Mouse (Mus musculus) erythroblast, embryonic 14.5 days (primary cell): ENCODE data around the gene Pcyt2. TPM values are rescaled to one million over a fixed set of nuclear protein-coding genes. Genes with fewer than 3 reads are reported as not detected.

ENCODE experiments used
- H3K27me3 ChIP-seq: 2 replicates; pipeline ENCODE4 v1.6.1; 2012; ENCODE audit warnings: inconsistent platforms; ENCODE audit not compliant: control insufficient read depth
- H3K36me3 ChIP-seq: 2 replicates; pipeline ENCODE4 v1.6.1; 2012; ENCODE audit warnings: mild to moderate bottlenecking, inconsistent platforms; ENCODE audit not compliant: control insufficient read depth
- H3K4me1 ChIP-seq: 2 replicates; pipeline ENCODE4 v1.6.1; 2012; ENCODE audit warnings: inconsistent platforms; ENCODE audit not compliant: control insufficient read depth
- H3K4me3 ChIP-seq: replicated peaks from 2 replicates; pipeline ENCODE3; 2012; ENCODE audit warnings: moderate library complexity, mild to moderate bottlenecking, inconsistent platforms
- H3K9me3 ChIP-seq: 2 replicates; pipeline ENCODE4 v1.6.1; 2012; ENCODE audit warnings: low read length, inconsistent platforms, mixed read lengths; ENCODE audit not compliant: control insufficient read depth
- GATA1 ChIP-seq: IDR thresholded peaks from 2 replicates; pipeline ENCODE4 v1.6.1; 2012; ENCODE audit warnings: low read length, inconsistent platforms, mixed read lengths
- TAL1 ChIP-seq: IDR thresholded peaks from 3 replicates; pipeline ENCODE4 v1.6.1; 2012; ENCODE audit warnings: low read length, inconsistent platforms, mixed read lengths
- polyA plus RNA-seq: library from polyadenylated mRNA; stranded (reverse); fragments of >175 nt; gene quantifications from 2 replicates; pipeline ENCODE4 v1.2.3, GENCODE M21; 2012

Gene Pcyt2
- polyA plus RNA-seq, 1 experiment: 9.6 TPM

GRCm38 (mm10) chr11:120579316-120580107 lies 38.2 kb downstream of the Pcyt2 start:
- no peaks in the 10 kb centered on the region for H3K27me3 ChIP-seq
- TF ChIP-seq TAL1: no peak
- no peak for TF ChIP-seq GATA1
- peaks cover 3% of the 10 kb centered on the region; the same call in 1 of the 2 replicates for H3K9me3 ChIP-seq
- peak overlapping the region; percentile 90 for H3K4me3 ChIP-seq
- H3K36me3 ChIP-seq: peaks cover 42% of the 10 kb centered on the region
- peaks cover 56% of the 10 kb centered on the region for H3K4me1 ChIP-seq

GRCm38 (mm10) chr11:120578694-120579243 lies 39.0 kb downstream of the Pcyt2 start:
- TF ChIP-seq GATA1: no peak
- TF ChIP-seq TAL1: no peak
- Histone ChIP-seq H3K9me3 (0 out of 2 replicates have a peak, but pooled peaks cover under 1% of the 10 kb centered on the region), H3K4me3 (no peak overlapping the region), H3K27me3 (no peaks in the 10 kb centered on the region), H3K36me3 (peaks cover 37% of the 10 kb centered on the region), H3K4me1 (peaks cover 63% of the 10 kb centered on the region)

- Histone ChIP-seq H3K27me3 (no peaks in the 10 kb centered on the region), H3K4me1 (peaks cover 67% of the 10 kb centered on the region)
- TF ChIP-seq GATA1: no peak
- no peak for TF ChIP-seq TAL1
These were observed 39.6 kb downstream of the Pcyt2 start for GRCm38 (mm10) chr11:120578024-120578693.

GRCm38 (mm10) chr11:120577211-120578023 lies 40.3 kb downstream of the Pcyt2 start:
- Histone ChIP-seq H3K4me3 (no peak overlapping the region), H3K4me1 (peaks cover 64% of the 10 kb centered on the region), H3K9me3 (no peaks in the 10 kb centered on the region), H3K27me3 (no peaks in the 10 kb centered on the region), H3K36me3 (peaks cover 34% of the 10 kb centered on the region)
- no peak for TF ChIP-seq GATA1
- no peak for TF ChIP-seq TAL1

More at GRCm38 (mm10) chr11:120578024-120578693, 39.6 kb downstream of the Pcyt2 start:
- peaks cover 34% of the 10 kb centered on the region for H3K36me3 ChIP-seq
- H3K9me3 ChIP-seq: no peaks in the 10 kb centered on the region
- no peak overlapping the region for H3K4me3 ChIP-seq

GRCm38 (mm10) chr11:120576365-120576981 lies 41.3 kb downstream of the Pcyt2 start:
- Histone ChIP-seq H3K4me1 (peaks cover 64% of the 10 kb centered on the region), H3K27me3 (no peaks in the 10 kb centered on the region), H3K36me3 (peaks cover 37% of the 10 kb centered on the region), H3K9me3 (no peaks in the 10 kb centered on the region), H3K4me3 (no peak overlapping the region)
- TF ChIP-seq GATA1 (no peak), TAL1 (no peak)

- no peak overlapping the region for H3K4me3 ChIP-seq
- TF ChIP-seq TAL1 (no peak), GATA1 (no peak)
- H3K4me1 ChIP-seq: peaks cover 67% of the 10 kb centered on the region
- H3K36me3 ChIP-seq: peaks cover 42% of the 10 kb centered on the region
- no peaks in the 10 kb centered on the region for H3K27me3 ChIP-seq
- no peaks in the 10 kb centered on the region for H3K9me3 ChIP-seq
These were observed 41.8 kb downstream of the Pcyt2 start for GRCm38 (mm10) chr11:120575940-120576339.

- H3K9me3 ChIP-seq: no peaks in the 10 kb centered on the region
- H3K4me3 ChIP-seq: no peak overlapping the region
- no peak for TF ChIP-seq TAL1
- TF ChIP-seq GATA1: no peak
- peaks cover 48% of the 10 kb centered on the region for H3K36me3 ChIP-seq
- H3K4me1 ChIP-seq: peaks cover 65% of the 10 kb centered on the region
- no peaks in the 10 kb centered on the region for H3K27me3 ChIP-seq
These were observed 42.7 kb downstream of the Pcyt2 start for GRCm38 (mm10) chr11:120575046-120575445.

GRCm38 (mm10) chr11:120574278-120574600 lies 43.5 kb downstream of the Pcyt2 start:
- Histone ChIP-seq H3K4me1 (peaks cover 58% of the 10 kb centered on the region), H3K36me3 (peaks cover 43% of the 10 kb centered on the region)
- TF ChIP-seq TAL1 (no peak), GATA1 (no peak)

More at GRCm38 (mm10) chr11:120574278-120574600, 43.5 kb downstream of the Pcyt2 start:
- Histone ChIP-seq H3K9me3 (no peaks in the 10 kb centered on the region), H3K4me3 (peak overlapping the region; percentile 70), H3K27me3 (no peaks in the 10 kb centered on the region)
